Mouse (Mus musculus): ENCODE measurements around the gene Kdelr1. TPM values are rescaled to one million over a fixed set of nuclear protein-coding genes. Genes with fewer than 3 reads are reported as not detected.

Gene Kdelr1
- polyA plus RNA-seq, 1 experiment from 2014 or later: 150 TPM

Other genes starting within 250 kb of the Kdelr1 start
- 6.2 and 7.8 TPM in 2 replicates for gene Rasip1, start 245.3 kb upstream of the Kdelr1 start, polyA plus RNA-seq (2014; fragmentation: Nextera tagmentation; extraction: Ambion mirVana)
- 7.2 TPM in 2 replicates for gene Mamstr, start 232.8 kb upstream of the Kdelr1 start, polyA plus RNA-seq (2014; fragmentation: Nextera tagmentation; extraction: Ambion mirVana)
- gene Fut2, start 206.4 kb upstream of the Kdelr1 start, polyA plus RNA-seq (2014; fragmentation: Nextera tagmentation; extraction: Ambion mirVana): 5.7 and 6.1 TPM in 2 replicates
- gene Ntn5, start 188.8 kb upstream of the Kdelr1 start, polyA plus RNA-seq (2014; fragmentation: Nextera tagmentation; extraction: Ambion mirVana): 0.67 and 1.0 TPM in 2 replicates
- 4.8 and 5.7 TPM in 2 replicates for gene Sec1, start 178.4 kb upstream of the Kdelr1 start, polyA plus RNA-seq (2014; fragmentation: Nextera tagmentation; extraction: Ambion mirVana)
- gene Car11, start 172.9 kb upstream of the Kdelr1 start, polyA plus RNA-seq (2014; fragmentation: Nextera tagmentation; extraction: Ambion mirVana): 10.4 and 11.4 TPM in 2 replicates
- 6.4 and 6.7 TPM in 2 replicates for gene Dbp, start 167.7 kb upstream of the Kdelr1 start, polyA plus RNA-seq (2014; fragmentation: Nextera tagmentation; extraction: Ambion mirVana)
- 1,227 and 1,272 TPM in 2 replicates for gene Rpl18, start 157.3 kb upstream of the Kdelr1 start, polyA plus RNA-seq (2014; fragmentation: Nextera tagmentation; extraction: Ambion mirVana)
- 24.4 TPM in 2 replicates for gene Sphk2, start 154.8 kb upstream of the Kdelr1 start, polyA plus RNA-seq (2014; fragmentation: Nextera tagmentation; extraction: Ambion mirVana)
- 3.1 and 4.1 TPM in 2 replicates for gene Fam83e, start 151.6 kb upstream of the Kdelr1 start, polyA plus RNA-seq (2014; fragmentation: Nextera tagmentation; extraction: Ambion mirVana)
- gene Spaca4, start 147.0 kb upstream of the Kdelr1 start, polyA plus RNA-seq (2014; fragmentation: Nextera tagmentation; extraction: Ambion mirVana): 0.38 TPM in 1 of 2 replicates, not detected in the other
- gene Lmtk3, start 89.0 kb upstream of the Kdelr1 start, polyA plus RNA-seq (2014; fragmentation: Nextera tagmentation; extraction: Ambion mirVana): 2.5 and 3.3 TPM in 2 replicates
- 2.8 and 3.6 TPM in 2 replicates for gene Sult2b1, start 88.1 kb upstream of the Kdelr1 start, polyA plus RNA-seq (2014; fragmentation: Nextera tagmentation; extraction: Ambion mirVana)
- gene Cyth2, start 58.2 kb upstream of the Kdelr1 start, polyA plus RNA-seq (2014; fragmentation: Nextera tagmentation; extraction: Ambion mirVana): 89.3 and 92.6 TPM in 2 replicates
- 1.3 and 1.4 TPM in 2 replicates for gene Kcnj14, start 48.0 kb upstream of the Kdelr1 start, polyA plus RNA-seq (2014; fragmentation: Nextera tagmentation; extraction: Ambion mirVana)
- gene Grwd1, start 41.8 kb upstream of the Kdelr1 start, polyA plus RNA-seq (2014; fragmentation: Nextera tagmentation; extraction: Ambion mirVana): 62.7 and 69.6 TPM in 2 replicates
- gene Grin2d, start 5.6 kb downstream of the Kdelr1 start, polyA plus RNA-seq (2014; fragmentation: Nextera tagmentation; extraction: Ambion mirVana): 0.29 and 0.48 TPM in 2 replicates
- 0.45 and 0.65 TPM in 2 replicates for gene Syngr4, start 23.9 kb downstream of the Kdelr1 start, polyA plus RNA-seq (2014; fragmentation: Nextera tagmentation; extraction: Ambion mirVana)
- 4.7 and 5.4 TPM in 2 replicates for gene Tmem143, start 24.2 kb downstream of the Kdelr1 start, polyA plus RNA-seq (2014; fragmentation: Nextera tagmentation; extraction: Ambion mirVana)
- gene Emp3, start 48.6 kb downstream of the Kdelr1 start, polyA plus RNA-seq (2014; fragmentation: Nextera tagmentation; extraction: Ambion mirVana): 263 and 295 TPM in 2 replicates
- gene Ccdc114, start 51.3 kb downstream of the Kdelr1 start, polyA plus RNA-seq (2014; fragmentation: Nextera tagmentation; extraction: Ambion mirVana): 3.4 and 3.5 TPM in 2 replicates
- gene Abcc6, start 157.5 kb downstream of the Kdelr1 start, polyA plus RNA-seq (2014; fragmentation: Nextera tagmentation; extraction: Ambion mirVana): 0.78 and 1.4 TPM in 2 replicates
- 21.1 and 22.3 TPM in 2 replicates for gene Nomo1, start 160.9 kb downstream of the Kdelr1 start, polyA plus RNA-seq (2014; fragmentation: Nextera tagmentation; extraction: Ambion mirVana)
- gene Kcnj11, start 228.0 kb downstream of the Kdelr1 start, polyA plus RNA-seq (2014; fragmentation: Nextera tagmentation; extraction: Ambion mirVana): 0.56 and 0.74 TPM in 2 replicates